In the genomic region with DNA sequence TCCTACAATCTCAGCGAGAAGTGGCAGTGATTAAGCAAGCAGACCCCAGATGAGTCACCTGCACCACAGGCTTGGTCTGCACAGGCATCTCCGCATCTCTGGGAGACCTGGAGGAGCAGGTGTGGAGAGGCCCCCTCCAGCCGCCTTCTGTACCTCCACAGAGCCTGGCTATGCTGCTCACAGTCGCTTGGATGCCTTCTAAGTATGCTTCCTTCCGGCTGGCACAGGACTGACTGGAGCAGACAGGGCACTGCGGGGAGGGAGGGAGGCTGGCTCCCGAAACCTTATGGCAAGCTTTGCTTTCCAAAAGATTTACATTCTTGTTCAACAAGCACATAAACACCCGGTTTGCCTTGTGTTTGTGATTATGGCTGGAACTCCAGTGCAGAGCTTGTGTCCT, we compare ENCODE assay signal across 19 mouse cellular contexts.
DNase-seq lines count a peak whose midpoint lies in the region; ATAC-seq and TF ChIP-seq lines count a peak whose summit lies in the region.
"Had no signal": no experiment of that assay in that cellular context is flagged by ENCODE, and none has a peak within 500 bp of the region (broad histone marks: within the 10 kb centered on the region; RNA-seq: fewer than 3 reads in every experiment).

No protein-coding gene starts in this region.

- peak; percentile 89 for ATAC-seq in forebrain, embryonic 15.5 days (replicated peaks)
- no peak for ATAC-seq in forebrain, embryonic 11.5 days (replicated peaks; ENCODE audit: low FRiP score)
- ATAC-seq in midbrain, postnatal 0 days (ENCODE audit: low FRiP score) = no peak; the same call in 1 of the 2 replicates
- ATAC-seq in midbrain, embryonic 15.5 days (replicated peaks) = no peak
- ATAC-seq in megakaryocyte-erythroid progenitor cell, adult 5-6 weeks (replicated peaks; ENCODE audit: low FRiP score, low TSS enrichment, poor library complexity, severe bottlenecking) = no peak
- ATAC-seq: intestine, postnatal 0 days; Patski had no signal

- H3K4me2 ChIP-seq in forebrain, embryonic 15.5 days (replicated peaks) = no peak overlapping the region
- no peak overlapping the region for H3K4me2 ChIP-seq in forebrain, embryonic 11.5 days (ENCODE audit: low read depth, low read length, severe bottlenecking)
- H3K4me2 ChIP-seq in midbrain, postnatal 0 days (ENCODE audit: low read depth, low read length, poor library complexity, severe bottlenecking) = no peak overlapping the region
- no peak overlapping the region for H3K4me2 ChIP-seq in midbrain, embryonic 15.5 days
- H3K4me2 ChIP-seq: heart, embryonic 11.5 days; liver, embryonic 13.5 days had no signal

- H3K9me3 ChIP-seq in forebrain, embryonic 15.5 days = no peaks in the 10 kb centered on the region
- no peaks in the 10 kb centered on the region for H3K9me3 ChIP-seq in forebrain, embryonic 11.5 days (ENCODE audit: control insufficient read depth, low read length)
- H3K9me3 ChIP-seq in midbrain, postnatal 0 days (ENCODE audit: low read length) = no peaks in the 10 kb centered on the region
- no peaks in the 10 kb centered on the region for H3K9me3 ChIP-seq in midbrain, embryonic 15.5 days
- H3K9me3 ChIP-seq: hindbrain, embryonic 10.5 days; liver, embryonic 13.5 days had no signal

- H3K4me1 ChIP-seq in forebrain, embryonic 15.5 days = no peaks in the 10 kb centered on the region
- no peaks in the 10 kb centered on the region for H3K4me1 ChIP-seq in forebrain, embryonic 11.5 days (replicated peaks; ENCODE audit: control insufficient read depth, insufficient read depth, low read length)
- H3K4me1 ChIP-seq in midbrain, postnatal 0 days (ENCODE audit: insufficient read depth, low read length) = no peaks in the 10 kb centered on the region
- H3K4me1 ChIP-seq in midbrain, embryonic 15.5 days = no peaks in the 10 kb centered on the region
- H3K4me1 ChIP-seq: hindbrain, embryonic 10.5 days; liver, embryonic 13.5 days had no signal

- H3K27ac ChIP-seq in forebrain, embryonic 15.5 days (replicated peaks) = no peak overlapping the region
- no peak overlapping the region for H3K27ac ChIP-seq in forebrain, embryonic 11.5 days (ENCODE audit: low read depth, low read length)
- no peak overlapping the region for H3K27ac ChIP-seq in midbrain, postnatal 0 days (ENCODE audit: low read depth, low read length)
- H3K27ac ChIP-seq in midbrain, embryonic 15.5 days = no peak overlapping the region
- H3K27ac ChIP-seq: hindbrain, embryonic 10.5 days; liver, embryonic 13.5 days had no signal

- no peak for DNase-seq in forebrain, embryonic 11.5 days (ENCODE audit: low spot score)
- DNase-seq in midbrain, postnatal 0 days (ENCODE audit: low spot score) = peak; percentile 60
- peak; percentile 82 to 90 for DNase-seq in cerebellum, postnatal 10 days
- DNase-seq in layer of hippocampus, adult 8-10 months (ENCODE audit: low spot score in 2 of 2) = no peak
- DNase-seq in right cerebral cortex, postnatal 4 days = no peak
- DNase-seq: gastrocnemius, postnatal 36 days; kidney, postnatal 25 days; liver, embryonic 13.5 days; lung, postnatal 4 days; midbrain, embryonic 14.5 days; right cerebral cortex, postnatal 14 days; thymus, postnatal 36 days had no signal

- no peaks in the 10 kb centered on the region for H3K27me3 ChIP-seq in forebrain, embryonic 15.5 days
- no peaks in the 10 kb centered on the region for H3K27me3 ChIP-seq in forebrain, embryonic 11.5 days (ENCODE audit: control insufficient read depth, insufficient read depth, low read length)
- no peaks in the 10 kb centered on the region for H3K27me3 ChIP-seq in midbrain, postnatal 0 days (ENCODE audit: insufficient read depth, low read length)
- H3K27me3 ChIP-seq in midbrain, embryonic 15.5 days (replicated peaks) = no peaks in the 10 kb centered on the region
- H3K27me3 ChIP-seq: liver, embryonic 13.5 days had no signal

- 69% methylated on average over 8 of the region's 8 CpGs for WGBS in forebrain, embryonic 15.5 days
- 78% methylated on average over 8 of the region's 8 CpGs for WGBS in forebrain, embryonic 11.5 days
- 74% methylated on average over 8 of the region's 8 CpGs for WGBS in midbrain, postnatal 0 days
- WGBS in midbrain, embryonic 15.5 days = 86% methylated on average over 8 of the region's 8 CpGs

- H3K36me3 ChIP-seq in forebrain, embryonic 15.5 days = no peaks in the 10 kb centered on the region
- no peaks in the 10 kb centered on the region for H3K36me3 ChIP-seq in forebrain, embryonic 11.5 days (ENCODE audit: control insufficient read depth, insufficient read depth, low read length)
- no peaks in the 10 kb centered on the region for H3K36me3 ChIP-seq in midbrain, postnatal 0 days (ENCODE audit: insufficient read depth, low read length)
- H3K36me3 ChIP-seq in midbrain, embryonic 15.5 days (replicated peaks) = no peaks in the 10 kb centered on the region
- H3K36me3 ChIP-seq: hindbrain, embryonic 10.5 days; liver, embryonic 13.5 days had no signal

- H3K9ac ChIP-seq in forebrain, embryonic 15.5 days (replicated peaks) = no peak overlapping the region
- H3K9ac ChIP-seq in forebrain, embryonic 11.5 days (ENCODE audit: low read length) = no peak overlapping the region
- no peak overlapping the region for H3K9ac ChIP-seq in midbrain, postnatal 0 days (replicated peaks; ENCODE audit: low read length, poor library complexity, severe bottlenecking)
- no peak overlapping the region for H3K9ac ChIP-seq in midbrain, embryonic 15.5 days
- H3K9ac ChIP-seq: liver, embryonic 13.5 days had no signal

- no peak for TF ChIP-seq CTCF in midbrain, postnatal 0 days (IDR thresholded peaks at IDR 0.05)

- H3K4me3 ChIP-seq in forebrain, embryonic 15.5 days = no peak overlapping the region
- H3K4me3 ChIP-seq in forebrain, embryonic 11.5 days (ENCODE audit: low read depth, low read length) = no peak overlapping the region
- H3K4me3 ChIP-seq in midbrain, postnatal 0 days (ENCODE audit: low read depth, low read length) = no peak overlapping the region
- H3K4me3 ChIP-seq in midbrain, embryonic 15.5 days = no peak overlapping the region
- H3K4me3 ChIP-seq: hindbrain, embryonic 10.5 days; liver, embryonic 13.5 days had no signal

Comparison
In these comparisons a context has a peak if more than half of its experiments do, and no peak if none do; other contexts are left out.
1. DNase-seq: peak in midbrain, postnatal 0 days (single experiment) and cerebellum, postnatal 10 days (2 of 2); none in forebrain, embryonic 11.5 days (single experiment), layer of hippocampus, adult 8-10 months (0 of 2) and right cerebral cortex, postnatal 4 days (single experiment).